Mouse (Mus musculus): ENCODE results near the gene Obscn. TPM values are rescaled to one million over a fixed set of nuclear protein-coding genes. Genes with fewer than 3 reads are reported as not detected.

The Obscn gene
- polyA plus RNA-seq, 1 experiment from 2014 or later: 2.0 TPM

- no peaks in the 10 kb centered on the region for H3K4me1 ChIP-seq (replicated peaks; ENCODE audit: control insufficient read depth, insufficient read depth, low read length)
- H3K9ac ChIP-seq (ENCODE audit: low read length): no peak overlapping the region
- 85% methylated on average over 5 of the region's 5 CpGs for WGBS
- H3K27me3 ChIP-seq (replicated peaks; ENCODE audit: control insufficient read depth, insufficient read depth, low read length): no peaks in the 10 kb centered on the region
- H3K27ac ChIP-seq (ENCODE audit: low read depth): no peak overlapping the region
- peaks cover 13% of the 10 kb centered on the region for H3K36me3 ChIP-seq (ENCODE audit: control insufficient read depth, insufficient read depth, low read length)
- no peak overlapping the region for H3K4me2 ChIP-seq (ENCODE audit: low read length)
- no peaks in the 10 kb centered on the region for H3K9me3 ChIP-seq (ENCODE audit: control insufficient read depth, low read length)
- ATAC-seq (replicated peaks; ENCODE audit: low FRiP score, low TSS enrichment, low read depth) (no peak), DNase-seq (ENCODE audit: low spot score) (no peak)
- no peak overlapping the region for H3K4me3 ChIP-seq (ENCODE audit: low read depth, low read length)
Observed at GRCm38 (mm10) chr11:59155900-59156299, 19.7 kb upstream of the Obscn start.

GRCm38 (mm10) chr11:59154220-59154619 lies 18.0 kb upstream of the Obscn start:
- ATAC-seq (replicated peaks; ENCODE audit: low FRiP score, low TSS enrichment, low read depth) (no peak), DNase-seq (ENCODE audit: low spot score) (no peak)
- peaks cover 13% of the 10 kb centered on the region for H3K36me3 ChIP-seq (ENCODE audit: control insufficient read depth, insufficient read depth, low read length)
- H3K27me3 ChIP-seq (replicated peaks; ENCODE audit: control insufficient read depth, insufficient read depth, low read length): no peaks in the 10 kb centered on the region
- no peak overlapping the region for H3K9ac ChIP-seq (ENCODE audit: low read length)
- H3K9me3 ChIP-seq (ENCODE audit: control insufficient read depth, low read length): no peaks in the 10 kb centered on the region
- no peak overlapping the region for H3K4me3 ChIP-seq (ENCODE audit: low read depth, low read length)
- H3K4me1 ChIP-seq (replicated peaks; ENCODE audit: control insufficient read depth, insufficient read depth, low read length): no peaks in the 10 kb centered on the region
- 86% methylated on average over 7 of the region's 7 CpGs for WGBS
- H3K27ac ChIP-seq (ENCODE audit: low read depth): no peak overlapping the region
- H3K4me2 ChIP-seq (ENCODE audit: low read length): no peak overlapping the region

GRCm38 (mm10) chr11:59151729-59152128 lies 15.5 kb upstream of the Obscn start:
- Histone ChIP-seq H3K9ac (ENCODE audit: low read length) (no peak overlapping the region), H3K27ac (ENCODE audit: low read depth) (no peak overlapping the region)

GRCm38 (mm10) chr11:59149302-59149701 lies 13.1 kb upstream of the Obscn start:
- Histone ChIP-seq H3K4me3 (ENCODE audit: low read depth, low read length) (no peak overlapping the region), H3K36me3 (ENCODE audit: control insufficient read depth, insufficient read depth, low read length) (no peaks in the 10 kb centered on the region), H3K9ac (ENCODE audit: low read length) (no peak overlapping the region), H3K27me3 (replicated peaks; ENCODE audit: control insufficient read depth, insufficient read depth, low read length) (no peaks in the 10 kb centered on the region), H3K4me1 (replicated peaks; ENCODE audit: control insufficient read depth, insufficient read depth, low read length) (no peaks in the 10 kb centered on the region), H3K9me3 (ENCODE audit: control insufficient read depth, low read length) (no peaks in the 10 kb centered on the region), H3K27ac (ENCODE audit: low read depth) (no peak overlapping the region), H3K4me2 (ENCODE audit: low read length) (no peak overlapping the region)
- ATAC-seq (replicated peaks; ENCODE audit: low FRiP score, low TSS enrichment, low read depth) (no peak), DNase-seq (ENCODE audit: low spot score) (no peak)
- WGBS: 48% methylated on average over 3 of the region's 3 CpGs

More at GRCm38 (mm10) chr11:59151729-59152128, 15.5 kb upstream of the Obscn start:
- H3K36me3 ChIP-seq (ENCODE audit: control insufficient read depth, insufficient read depth, low read length): no peaks in the 10 kb centered on the region
- H3K27me3 ChIP-seq (replicated peaks; ENCODE audit: control insufficient read depth, insufficient read depth, low read length): no peaks in the 10 kb centered on the region
- no peaks in the 10 kb centered on the region for H3K4me1 ChIP-seq (replicated peaks; ENCODE audit: control insufficient read depth, insufficient read depth, low read length)
- H3K4me3 ChIP-seq (ENCODE audit: low read depth, low read length): no peak overlapping the region
- ATAC-seq (replicated peaks; ENCODE audit: low FRiP score, low TSS enrichment, low read depth) (no peak), DNase-seq (ENCODE audit: low spot score) (no peak)
- no peak overlapping the region for H3K4me2 ChIP-seq (ENCODE audit: low read length)
- WGBS: 32% methylated on average over 3 of the region's 3 CpGs
- H3K9me3 ChIP-seq (ENCODE audit: control insufficient read depth, low read length): no peaks in the 10 kb centered on the region

- 74% methylated on average over 5 of the region's 5 CpGs for WGBS
- Histone ChIP-seq H3K27ac (ENCODE audit: low read depth) (no peak overlapping the region), H3K4me1 (replicated peaks; ENCODE audit: control insufficient read depth, insufficient read depth, low read length) (no peaks in the 10 kb centered on the region), H3K36me3 (ENCODE audit: control insufficient read depth, insufficient read depth, low read length) (no peaks in the 10 kb centered on the region), H3K4me2 (ENCODE audit: low read length) (no peak overlapping the region), H3K27me3 (replicated peaks; ENCODE audit: control insufficient read depth, insufficient read depth, low read length) (no peaks in the 10 kb centered on the region; the same call in 1 of the 2 replicates), H3K9ac (ENCODE audit: low read length) (no peak overlapping the region), H3K4me3 (ENCODE audit: low read depth, low read length) (no peak overlapping the region), H3K9me3 (ENCODE audit: control insufficient read depth, low read length) (no peaks in the 10 kb centered on the region)
- ATAC-seq (replicated peaks; ENCODE audit: low FRiP score, low TSS enrichment, low read depth): no peak
- no peak for DNase-seq (ENCODE audit: low spot score)
Observed at GRCm38 (mm10) chr11:59142962-59143361, 6.8 kb upstream of the Obscn start.

GRCm38 (mm10) chr11:59141772-59142370 lies 5.7 kb upstream of the Obscn start:
- 6% methylated on average over 14 of the region's 14 CpGs for WGBS
- no peaks in the 10 kb centered on the region for H3K36me3 ChIP-seq (ENCODE audit: control insufficient read depth, insufficient read depth, low read length)
- H3K4me1 ChIP-seq (replicated peaks; ENCODE audit: control insufficient read depth, insufficient read depth, low read length): no peaks in the 10 kb centered on the region
- DNase-seq (ENCODE audit: low spot score): peak; percentile 64
- H3K9ac ChIP-seq (ENCODE audit: low read length): no peak overlapping the region
- no peak overlapping the region for H3K4me3 ChIP-seq (ENCODE audit: low read depth, low read length)
- no peak for ATAC-seq (replicated peaks; ENCODE audit: low FRiP score, low TSS enrichment, low read depth)
- H3K9me3 ChIP-seq (ENCODE audit: control insufficient read depth, low read length): no peaks in the 10 kb centered on the region
- H3K4me2 ChIP-seq (ENCODE audit: low read length): peak overlapping the region; percentile 40
- H3K27me3 ChIP-seq (replicated peaks; ENCODE audit: control insufficient read depth, insufficient read depth, low read length): peaks cover 10% of the 10 kb centered on the region
- H3K27ac ChIP-seq (ENCODE audit: low read depth): no peak overlapping the region

- Histone ChIP-seq H3K9me3 (ENCODE audit: control insufficient read depth, low read length) (no peaks in the 10 kb centered on the region), H3K4me1 (replicated peaks; ENCODE audit: control insufficient read depth, insufficient read depth, low read length) (no peaks in the 10 kb centered on the region; the same call in 1 of the 2 replicates), H3K9ac (ENCODE audit: low read length) (no peak overlapping the region), H3K4me2 (ENCODE audit: low read length) (no peak overlapping the region), H3K27me3 (replicated peaks; ENCODE audit: control insufficient read depth, insufficient read depth, low read length) (peaks cover 40% of the 10 kb centered on the region), H3K36me3 (ENCODE audit: control insufficient read depth, insufficient read depth, low read length) (no peaks in the 10 kb centered on the region), H3K4me3 (ENCODE audit: low read depth, low read length) (no peak overlapping the region), H3K27ac (ENCODE audit: low read depth) (no peak overlapping the region)
- DNase-seq (ENCODE audit: low spot score): no peak
- 64% methylated on average over 19 of the region's 19 CpGs for WGBS
- no peak for ATAC-seq (replicated peaks; ENCODE audit: low FRiP score, low TSS enrichment, low read depth)
Observed at GRCm38 (mm10) chr11:59138537-59139486, 2.6 kb upstream of the Obscn start.

- Histone ChIP-seq H3K4me3 (ENCODE audit: low read depth, low read length) (no peak overlapping the region), H3K4me2 (ENCODE audit: low read length) (no peak overlapping the region), H3K27me3 (replicated peaks; ENCODE audit: control insufficient read depth, insufficient read depth, low read length) (peaks cover 53% of the 10 kb centered on the region), H3K4me1 (replicated peaks; ENCODE audit: control insufficient read depth, insufficient read depth, low read length) (no peaks in the 10 kb centered on the region; the same call in 1 of the 2 replicates), H3K9ac (ENCODE audit: low read length) (no peak overlapping the region), H3K9me3 (ENCODE audit: control insufficient read depth, low read length) (no peaks in the 10 kb centered on the region), H3K27ac (ENCODE audit: low read depth) (no peak overlapping the region), H3K36me3 (ENCODE audit: control insufficient read depth, insufficient read depth, low read length) (no peaks in the 10 kb centered on the region)
- ATAC-seq (replicated peaks; ENCODE audit: low FRiP score, low TSS enrichment, low read depth) (no peak), DNase-seq (ENCODE audit: low spot score) (no peak)
- WGBS: 72% methylated on average over 12 of the region's 12 CpGs
Observed at GRCm38 (mm10) chr11:59136994-59137706, 948 bp upstream of the Obscn start.
